Mouse (Mus musculus): ENCODE data around the gene 6030452D12Rik.

6030452D12Rik gene

GRCm38 (mm10) chr8:106516581-106516980 lies 16.3 kb downstream of the 6030452D12Rik start:
- no peak for DNase-seq (ENCODE audit: low read depth, low spot score)

GRCm38 (mm10) chr8:106518763-106519162 lies 18.4 kb downstream of the 6030452D12Rik start:
- no peak for DNase-seq (ENCODE audit: low read depth, low spot score)

GRCm38 (mm10) chr8:106520578-106520977 lies 20.3 kb downstream of the 6030452D12Rik start:
- no peak for DNase-seq (ENCODE audit: low read depth, low spot score)

GRCm38 (mm10) chr8:106521845-106522244 lies 21.5 kb downstream of the 6030452D12Rik start:
- DNase-seq (ENCODE audit: low read depth, low spot score) = no peak

GRCm38 (mm10) chr8:106526725-106527124 lies 26.4 kb downstream of the 6030452D12Rik start:
- DNase-seq (ENCODE audit: low read depth, low spot score) = no peak

- peak; percentile 34 for DNase-seq (ENCODE audit: low read depth, low spot score)
Measured at GRCm38 (mm10) chr8:106527241-106528036, 27.1 kb downstream of the 6030452D12Rik start.

GRCm38 (mm10) chr8:106528596-106529249 lies 28.4 kb downstream of the 6030452D12Rik start:
- DNase-seq (ENCODE audit: low read depth, low spot score) = no peak

GRCm38 (mm10) chr8:106529885-106530482 lies 29.7 kb downstream of the 6030452D12Rik start:
- DNase-seq (ENCODE audit: low read depth, low spot score) = no peak

GRCm38 (mm10) chr8:106530566-106530965 lies 30.2 kb downstream of the 6030452D12Rik start:
- DNase-seq (ENCODE audit: low read depth, low spot score) = peak; percentile 40

GRCm38 (mm10) chr8:106533709-106534108 lies 33.4 kb downstream of the 6030452D12Rik start:
- no peak for DNase-seq (ENCODE audit: low read depth, low spot score)

- DNase-seq (ENCODE audit: low read depth, low spot score) = peak; percentile 88
Measured at GRCm38 (mm10) chr8:106534449-106534848, 34.1 kb downstream of the 6030452D12Rik start.

- peak; percentile 57 for DNase-seq (ENCODE audit: low read depth, low spot score)
Measured at GRCm38 (mm10) chr8:106535448-106535847, 35.1 kb downstream of the 6030452D12Rik start.

GRCm38 (mm10) chr8:106539193-106539592 lies 38.9 kb downstream of the 6030452D12Rik start:
- no peak for DNase-seq (ENCODE audit: low read depth, low spot score)

GRCm38 (mm10) chr8:106541002-106541401 lies 40.7 kb downstream of the 6030452D12Rik start:
- DNase-seq (ENCODE audit: low read depth, low spot score) = no peak

GRCm38 (mm10) chr8:106543043-106543442 lies 42.7 kb downstream of the 6030452D12Rik start:
- no peak for DNase-seq (ENCODE audit: low read depth, low spot score)

GRCm38 (mm10) chr8:106545149-106545548 lies 44.8 kb downstream of the 6030452D12Rik start:
- peak; percentile 35 for DNase-seq (ENCODE audit: low read depth, low spot score)

GRCm38 (mm10) chr8:106546746-106547145 lies 46.4 kb downstream of the 6030452D12Rik start:
- no peak for DNase-seq (ENCODE audit: low read depth, low spot score)

GRCm38 (mm10) chr8:106548366-106548936 lies 48.1 kb downstream of the 6030452D12Rik start:
- no peak for DNase-seq (ENCODE audit: low read depth, low spot score)

- no peak for DNase-seq (ENCODE audit: low read depth, low spot score)
Measured at GRCm38 (mm10) chr8:106550906-106551305, 50.6 kb downstream of the 6030452D12Rik start.

GRCm38 (mm10) chr8:106554011-106554410 lies 53.7 kb downstream of the 6030452D12Rik start:
- DNase-seq (ENCODE audit: low read depth, low spot score) = no peak

- no peak for DNase-seq (ENCODE audit: low read depth, low spot score)
Measured at GRCm38 (mm10) chr8:106556068-106556645, 55.8 kb downstream of the 6030452D12Rik start.
